Mouse (Mus musculus) monocyte, adult 5-6 weeks (primary cell): ENCODE data around the gene Fbxo30. TPM values are rescaled to one million over a fixed set of nuclear protein-coding genes. Genes with fewer than 3 reads are reported as not detected.
"Not testable (repeated sequence)": the region's sequence is repeated elsewhere in the genome, so short reads cannot be mapped to it uniquely, and the experiment has no call there.

Experiments
- ATAC-seq: fragments of 153-309, 156-312 bp; replicated peaks from 2 replicates; pipeline ENCODE4 v1.8.0; 2017; ENCODE audit warnings: mild to moderate bottlenecking; ENCODE audit not compliant: low TSS enrichment, insufficient number of reproducible peaks, severe bottlenecking, poor library complexity, low FRiP score
- total RNA-seq: library from RNA; stranded (forward); fragments of 200-1000, 200-491, 200-594 nt; gene quantifications from 3 replicates; pipeline ENCODE4 v1.2.3, GENCODE M21; 2017

Fbxo30 gene
- total RNA-seq, 1 experiment from 2014 or later = 15.5 TPM

DNA sequence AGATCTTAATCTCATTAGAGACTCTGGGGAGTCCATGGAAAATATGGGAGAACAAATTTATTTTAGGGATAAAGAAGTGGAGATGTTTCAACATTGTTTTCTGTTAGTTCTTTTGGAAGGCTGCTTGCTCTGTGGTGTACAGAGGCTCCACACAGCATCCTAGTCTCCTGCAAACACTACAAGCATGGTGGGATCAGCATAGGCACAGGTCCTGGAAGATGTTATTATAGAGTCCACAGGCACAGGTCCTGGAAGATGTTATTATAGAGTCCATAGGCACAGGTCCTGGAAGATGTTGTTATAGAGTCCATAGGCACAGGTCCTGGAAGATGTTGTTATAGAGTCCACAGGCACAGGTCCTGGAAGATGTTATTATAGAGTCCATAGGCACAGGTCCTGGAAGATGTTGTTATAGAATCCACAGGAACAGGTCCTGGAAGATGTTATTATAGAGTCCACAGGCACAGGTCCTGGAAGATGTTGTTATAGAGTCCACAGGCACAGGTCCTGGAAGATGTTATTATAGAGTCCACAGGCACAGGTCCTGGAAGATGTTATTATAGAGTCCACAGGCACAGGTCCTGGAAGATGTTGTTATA is 36.8 kb downstream of the Fbxo30 start:
- not testable (repeated sequence) for ATAC-seq

DNA sequence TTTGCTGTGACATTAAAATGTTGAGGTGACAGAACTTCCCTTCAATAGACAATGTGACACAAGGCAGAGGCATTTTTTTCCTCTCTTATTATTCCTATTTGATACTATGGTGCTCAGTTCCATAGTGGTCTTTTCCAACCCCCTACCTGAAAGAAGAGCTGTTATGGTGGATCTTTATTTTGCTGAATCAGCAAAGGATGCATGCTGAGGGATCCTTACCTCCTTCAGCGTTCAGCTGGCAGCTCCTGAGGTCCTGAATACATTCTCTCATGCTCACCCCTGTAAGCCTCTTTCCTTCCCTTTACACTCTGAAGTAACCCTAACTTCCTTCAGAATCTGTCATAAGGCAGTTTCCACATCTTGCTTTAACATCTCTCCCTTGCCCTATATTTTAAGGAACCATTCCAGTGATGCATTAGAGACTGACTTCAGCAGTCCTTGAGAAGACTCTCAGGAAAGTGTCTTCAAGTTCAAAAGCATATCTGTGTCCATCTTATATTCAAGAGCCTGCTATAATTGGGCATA is 38.4 kb downstream of the Fbxo30 start:
- no peak for ATAC-seq

DNA sequence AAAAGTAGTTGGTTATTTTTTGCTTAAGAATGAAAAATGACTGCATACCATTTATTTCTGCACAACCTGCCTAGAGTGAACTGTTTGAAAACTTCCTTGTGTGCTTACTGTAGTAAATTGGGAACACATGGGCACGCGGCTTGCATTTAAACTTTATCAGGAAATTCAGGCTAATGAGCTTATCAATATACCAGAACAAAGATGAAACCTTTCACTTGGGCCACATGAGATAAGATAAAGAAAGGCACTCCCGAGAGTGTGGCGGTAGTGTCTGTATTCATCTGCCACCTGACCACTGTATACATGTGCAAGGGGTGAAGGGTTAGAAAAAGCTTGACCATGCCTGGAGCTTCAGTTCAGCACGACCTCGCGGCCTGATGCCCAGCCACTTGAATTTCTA is 41.2 kb downstream of the Fbxo30 start:
- no peak for ATAC-seq

DNA sequence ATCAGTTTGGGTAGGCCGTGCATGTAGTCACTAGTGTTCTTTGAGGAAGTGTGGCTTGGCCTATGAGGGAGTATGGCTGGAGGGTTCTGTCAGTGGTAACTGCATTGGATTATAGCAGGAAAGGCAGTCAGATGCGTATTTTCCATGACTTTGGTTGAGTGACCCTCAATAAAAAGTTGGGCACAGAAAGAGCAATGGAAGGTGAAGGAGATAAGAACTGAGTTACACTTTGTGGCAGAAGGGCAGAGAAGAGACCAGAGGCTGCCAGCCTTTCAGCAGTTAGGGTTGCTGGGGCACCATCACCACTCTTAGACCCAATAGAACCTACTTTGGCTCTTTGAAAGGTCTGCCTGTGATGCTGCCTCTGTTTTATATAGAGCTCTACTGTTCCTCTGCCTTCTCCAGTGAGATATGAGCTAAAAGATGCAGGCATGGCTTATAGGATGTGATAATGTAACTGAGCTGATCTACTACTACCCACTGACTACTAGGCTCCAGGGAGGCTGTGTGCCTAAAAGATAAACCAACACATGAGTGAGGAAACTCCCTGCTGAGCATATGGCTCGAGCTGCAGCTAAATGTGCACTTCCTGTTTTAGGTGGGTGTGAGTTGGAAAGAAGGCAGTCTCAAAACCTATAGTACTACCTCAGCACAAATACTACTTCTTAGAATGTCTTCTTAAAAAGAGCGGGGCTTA is 42.2 kb downstream of the Fbxo30 start:
- no peak for ATAC-seq

DNA sequence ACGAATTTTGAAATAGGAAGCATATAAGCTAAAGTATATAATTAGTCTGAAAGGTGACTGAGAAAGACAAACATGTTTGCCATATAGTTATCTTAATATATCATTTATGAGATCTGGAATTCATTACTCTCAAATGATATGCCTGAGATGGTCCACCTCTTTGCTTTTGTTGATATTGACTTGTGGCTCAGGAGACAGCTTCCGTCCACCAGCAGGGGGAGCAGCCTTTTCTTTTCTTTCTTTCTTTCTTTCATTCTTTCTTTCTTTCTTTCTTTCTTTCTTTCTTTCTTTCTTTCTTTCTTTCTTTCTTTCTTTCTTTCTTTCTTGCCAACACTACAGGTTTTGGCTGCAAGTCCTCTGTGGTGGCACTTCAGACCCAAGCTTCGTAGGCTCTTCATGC is 45.4 kb downstream of the Fbxo30 start:
- no peak for ATAC-seq

DNA sequence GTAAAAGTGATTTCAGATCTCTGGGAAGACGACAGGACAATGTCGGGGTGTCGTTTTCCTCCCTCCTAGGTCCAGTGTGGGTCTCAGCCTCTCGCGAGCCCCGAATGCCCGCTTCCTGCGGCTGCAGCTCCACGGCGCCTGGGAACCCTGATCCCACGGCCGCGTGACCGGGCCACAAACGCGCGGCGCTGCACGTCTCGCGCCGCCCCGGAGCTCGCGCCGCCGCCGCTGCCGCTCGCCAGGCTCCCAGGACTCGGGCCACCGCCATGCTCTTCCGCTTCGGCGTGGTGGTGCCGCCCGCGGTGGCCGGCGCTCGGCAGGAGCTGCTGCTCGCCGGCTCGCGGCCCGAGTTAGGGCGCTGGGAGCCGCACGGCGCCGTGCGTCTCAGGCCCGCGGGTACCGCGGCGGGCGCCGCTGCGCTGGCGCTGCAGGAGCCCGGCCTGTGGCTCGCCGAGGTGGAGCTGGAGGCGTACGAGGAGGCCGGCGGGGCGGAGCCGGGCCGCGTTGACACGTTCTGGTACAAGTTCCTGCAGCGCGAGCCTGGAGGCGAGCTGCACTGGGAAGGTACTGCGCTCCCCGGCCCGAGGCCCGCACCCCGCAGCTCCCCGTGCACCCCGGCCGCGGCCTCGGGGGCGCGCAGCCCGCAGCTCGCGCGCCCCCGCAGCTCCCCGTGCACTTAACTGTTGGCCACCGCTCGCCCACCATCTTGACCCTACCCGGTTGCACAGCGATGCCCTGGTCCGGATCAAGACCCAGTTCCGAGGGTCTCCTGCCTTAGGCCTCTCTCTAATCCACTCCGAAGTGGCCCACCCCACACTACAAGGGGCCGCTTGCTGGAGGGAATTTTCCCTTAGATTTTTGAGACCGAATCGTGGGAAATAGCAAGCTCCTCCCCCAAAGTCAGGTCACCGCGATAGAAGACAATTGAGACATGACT is 62.3 kb downstream of the Fbxo30 start, which contains the start of gene Epm2a:
Gene Epm2a (plus strand): TSS at position 200 of the 937 bp plus-strand sequence.
- peak; percentile 73 for ATAC-seq

DNA sequence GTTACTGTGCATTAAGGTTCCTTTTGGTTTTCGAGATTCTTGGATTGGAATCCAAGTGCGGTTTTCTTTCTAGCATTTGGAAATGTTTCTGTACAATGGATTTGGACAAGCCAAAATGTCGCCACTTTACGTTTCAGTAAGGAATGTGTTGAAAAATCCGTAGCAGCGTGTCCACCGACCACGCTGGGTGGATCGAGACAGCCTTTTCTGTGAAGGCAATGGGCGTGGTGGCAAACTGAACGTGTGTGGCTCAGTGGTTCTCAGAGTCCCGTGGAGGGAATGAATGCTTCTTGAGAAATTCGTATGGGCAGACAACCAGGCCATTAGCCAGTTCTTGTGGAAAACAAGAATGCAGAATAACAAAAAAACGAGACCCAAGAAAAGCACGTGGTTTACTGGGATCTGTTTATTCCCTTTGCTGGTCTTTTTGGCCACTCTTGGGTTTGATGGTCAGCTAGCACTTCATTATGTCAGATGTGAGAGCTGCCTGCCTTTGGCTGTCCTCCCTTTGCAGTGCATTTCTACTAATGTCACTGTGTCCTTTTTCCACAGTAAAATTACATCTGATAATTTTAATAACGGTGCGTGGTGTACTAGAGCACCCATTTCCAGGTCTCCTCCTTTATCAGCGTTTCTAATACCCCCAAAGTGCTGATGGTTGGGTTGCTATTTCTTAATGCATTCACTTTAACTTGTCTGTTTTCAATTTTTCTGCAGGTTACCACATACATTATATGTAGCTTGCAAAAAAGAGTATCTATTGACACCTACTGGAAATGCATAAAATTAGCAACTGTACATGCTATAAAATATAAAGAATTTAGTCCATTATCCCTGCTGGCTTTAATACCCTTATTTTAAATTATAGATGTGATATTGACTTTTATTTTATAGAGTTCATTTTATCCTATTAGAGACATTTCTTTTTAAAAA is 63.7 kb downstream of the Fbxo30 start:
- ATAC-seq = no peak

Other genes with a start within 250 kb of the Fbxo30 start
- not detected in 3 replicates for gene Grm1, start 199.0 kb upstream of the Fbxo30 start, total RNA-seq
- gene Shprh, start 131.9 kb upstream of the Fbxo30 start, total RNA-seq = 19.6 to 46.4 TPM (median 21.4 TPM) in 3 replicates
- 0.85 to 1.4 TPM (median 1.2 TPM) in 3 replicates for gene Epm2a, start 62.1 kb downstream of the Fbxo30 start, total RNA-seq